Mouse (Mus musculus) spleen, postnatal 36 days (tissue): ENCODE measurements around the gene Tbc1d10a.

ENCODE experiments used
- DNase-seq, 2 experiments: peaks; one replicate each; pipeline ENCODE4 v3.0.0; 2022; ENCODE audit warnings: low spot score in 2 of 2, mixed read lengths in 1 of 2

The Tbc1d10a gene

GRCm38 (mm10) chr11:4216248-4217000 lies 29.8 kb downstream of the Tbc1d10a start:
- no peak for DNase-seq

DNA sequence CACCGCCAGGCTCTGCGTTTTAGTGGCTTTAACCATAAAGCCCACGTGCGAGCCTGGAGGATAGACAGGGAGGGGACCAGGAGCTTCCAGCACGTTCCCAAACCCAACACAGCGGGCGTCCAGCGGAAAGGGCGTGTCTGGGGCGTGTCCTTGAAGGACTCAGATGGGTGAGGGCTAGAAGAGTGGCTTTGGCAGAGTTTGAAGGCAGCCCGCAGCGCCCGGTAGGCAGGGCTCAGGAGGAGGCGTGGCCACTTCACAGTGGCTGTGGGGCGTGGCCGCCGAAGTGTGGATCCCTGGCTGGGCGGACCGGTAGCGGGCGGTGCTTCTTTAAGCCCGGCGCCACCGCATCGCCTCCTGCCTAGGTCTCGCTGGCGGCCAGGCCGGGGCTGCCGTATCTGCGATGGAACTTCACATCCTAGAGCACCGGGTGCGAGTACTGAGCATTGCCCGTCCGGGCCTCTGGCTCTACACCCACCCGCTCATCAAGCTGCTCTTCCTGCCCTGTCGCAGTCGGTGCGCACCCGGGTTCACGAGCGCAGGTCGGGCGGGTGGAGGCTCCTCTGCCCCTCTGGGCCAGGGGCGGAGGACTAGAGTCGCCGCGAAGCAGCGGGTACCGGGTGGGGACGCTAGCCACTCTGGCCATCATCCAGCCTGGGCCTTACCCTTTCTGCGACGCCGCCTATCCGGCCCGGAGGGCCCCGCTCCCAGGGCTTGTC lies 31.5 kb downstream of the Tbc1d10a start, which contains the start of gene Castor1:
Castor1 (plus strand) TSS at position 312 of the 716 bp plus-strand sequence.
- DNase-seq = peak; percentile 92

- no peak for DNase-seq
These were observed 32.0 kb downstream of the Tbc1d10a start for GRCm38 (mm10) chr11:4218637-4219036.

- DNase-seq = peak; percentile 61 to 67
These were observed 32.7 kb downstream of the Tbc1d10a start for GRCm38 (mm10) chr11:4219317-4219751.

DNA sequence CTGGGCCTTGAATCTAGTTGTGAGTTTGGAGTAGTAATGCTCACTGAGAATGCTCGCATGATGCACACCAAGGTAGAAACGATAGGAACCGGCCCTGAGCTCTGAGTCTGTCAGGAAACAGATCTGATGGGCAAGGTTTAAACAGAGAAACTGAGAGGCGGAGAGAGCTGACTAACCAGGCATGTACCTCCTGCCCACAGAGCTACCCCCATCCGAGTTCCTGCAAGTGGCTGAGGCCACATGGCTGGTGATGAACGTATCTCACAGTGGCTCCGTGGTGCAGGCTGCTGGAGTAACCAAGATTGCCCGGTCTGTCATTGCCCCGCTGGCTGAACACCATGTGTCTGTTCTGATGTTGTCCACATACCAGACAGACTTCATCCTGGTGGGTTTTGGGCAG lies 33.3 kb downstream of the Tbc1d10a start:
- no peak for DNase-seq

DNA sequence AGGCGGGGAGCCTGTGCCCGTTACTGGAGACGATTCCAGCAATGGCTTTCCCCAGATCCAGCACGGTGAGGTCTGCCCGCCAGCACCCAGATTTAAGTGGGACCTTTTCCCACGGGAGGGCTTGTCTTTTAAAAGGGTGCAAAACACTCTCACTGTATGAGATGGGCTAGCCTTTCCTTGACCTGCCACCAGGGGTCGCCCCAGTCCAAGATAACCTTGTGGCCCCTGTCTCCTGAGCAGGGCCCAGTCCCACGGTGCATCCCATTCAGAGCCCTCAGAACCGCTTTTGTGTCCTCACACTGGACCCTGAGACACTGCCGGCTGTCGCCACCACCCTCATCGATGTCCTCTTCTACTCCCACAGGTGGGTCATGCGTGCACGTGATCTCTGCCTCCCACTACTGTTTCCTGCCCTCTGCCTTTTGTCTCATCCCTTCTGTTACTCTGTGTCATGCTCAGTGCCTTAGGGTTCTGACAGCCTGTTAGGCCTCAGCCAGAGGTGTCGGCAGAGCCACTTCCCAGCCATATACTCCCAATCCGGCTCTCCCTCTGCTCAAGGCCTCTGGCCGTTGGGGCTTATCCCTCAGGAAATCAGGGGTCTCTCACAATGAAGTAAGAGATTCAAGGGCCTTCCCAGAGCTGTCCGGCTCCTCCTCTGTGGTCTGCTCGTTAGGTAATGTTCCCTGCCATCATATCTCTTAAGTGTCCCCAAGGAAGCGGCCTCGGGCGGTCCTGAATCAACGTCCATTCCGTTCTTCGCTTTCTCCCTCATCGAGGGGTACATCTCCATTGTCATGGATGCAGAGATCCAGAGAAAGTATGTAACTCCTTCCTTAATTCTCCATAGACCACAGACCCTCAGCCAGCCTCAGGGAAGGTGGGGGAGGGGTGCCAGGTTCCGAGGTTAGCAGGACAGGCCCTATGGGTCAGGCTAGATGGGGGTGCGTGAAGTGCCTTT lies 34.1 kb downstream of the Tbc1d10a start:
- DNase-seq = peak; percentile 75 to 85

DNA sequence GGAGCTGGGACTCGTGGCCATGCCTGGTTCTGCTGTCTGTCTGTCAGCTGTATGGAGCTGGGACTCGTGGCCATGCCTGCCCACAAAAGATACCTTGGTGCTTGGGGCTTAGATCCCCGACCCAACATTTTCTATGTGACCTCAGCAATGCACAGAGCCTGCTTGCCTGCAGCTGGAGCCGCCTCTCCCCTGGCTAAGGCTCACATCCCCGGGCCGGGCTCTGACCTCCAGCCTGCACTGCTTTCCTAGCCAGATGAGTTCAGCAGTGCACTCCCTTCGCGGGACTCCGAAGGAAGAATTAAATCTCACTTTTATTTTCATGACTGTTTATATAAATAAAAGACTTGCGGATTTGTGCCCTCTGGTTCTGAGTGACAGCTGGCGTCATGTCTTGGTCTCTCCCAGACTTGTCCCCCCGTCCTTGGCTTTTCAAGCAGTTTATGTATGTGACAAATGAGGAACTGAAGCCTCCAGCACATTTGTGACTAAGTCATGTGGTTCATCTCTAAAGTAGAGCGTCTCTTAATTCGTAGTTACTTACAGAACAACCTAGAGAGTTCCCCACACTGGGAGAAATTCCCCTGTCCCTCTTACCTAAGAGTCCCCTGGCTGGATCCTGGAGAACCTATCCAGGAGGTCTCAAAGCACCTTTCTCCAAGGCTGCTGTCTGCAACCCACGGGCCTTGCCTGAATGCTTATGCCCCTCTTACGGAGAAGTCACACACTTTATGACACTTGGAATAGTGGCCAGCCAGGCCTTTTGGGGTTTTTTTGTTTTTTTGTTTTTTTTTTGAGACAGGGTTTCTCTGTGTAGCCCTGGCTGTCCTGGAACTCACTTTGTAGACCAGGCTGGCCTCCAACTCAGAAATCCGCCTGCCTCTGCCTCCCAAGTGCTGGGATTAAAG lies 35.7 kb downstream of the Tbc1d10a start:
- DNase-seq = peak in 1 of 2 experiments; percentile 42

DNA sequence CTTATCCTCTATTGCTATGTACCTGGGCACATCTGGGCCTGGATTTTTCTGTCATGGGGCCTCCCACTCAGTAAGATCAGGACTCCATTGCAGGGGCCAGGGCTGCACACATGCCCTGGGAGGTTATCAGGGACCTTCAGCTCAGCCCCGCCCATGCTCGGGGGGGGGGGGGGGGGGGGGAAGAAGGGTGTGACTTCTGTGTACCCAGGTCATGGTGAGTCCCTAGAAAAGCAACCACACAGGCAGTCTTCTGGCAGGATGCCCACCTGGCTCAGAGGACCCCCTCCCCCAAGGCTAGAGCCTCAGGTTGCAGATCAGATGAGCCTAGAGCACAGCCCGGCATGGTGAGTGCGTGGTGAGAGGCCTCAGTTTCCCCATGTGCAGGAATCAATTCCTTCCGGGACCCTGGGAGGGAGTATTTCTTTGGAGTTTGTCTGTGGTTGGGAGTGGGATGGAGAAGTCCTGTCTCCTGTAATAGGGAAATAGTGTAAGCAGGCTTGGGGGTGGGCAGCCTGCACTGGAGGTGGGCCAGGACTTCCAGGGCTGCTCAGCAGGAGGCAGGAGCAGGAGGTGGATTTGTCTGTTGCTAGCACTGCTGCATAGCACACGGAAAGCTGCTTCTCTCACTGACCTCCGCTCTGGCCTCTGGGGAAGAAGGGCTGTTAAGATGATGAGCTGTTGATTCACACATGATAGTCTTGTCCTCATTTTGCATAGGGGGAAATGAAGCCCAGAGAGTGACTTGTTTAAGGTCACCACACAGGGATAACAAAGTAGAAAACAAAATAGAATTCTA lies 37.0 kb downstream of the Tbc1d10a start:
- peak in 1 of 2 experiments; percentile 42 for DNase-seq

GRCm38 (mm10) chr11:4224223-4224622 lies 37.6 kb downstream of the Tbc1d10a start:
- no peak for DNase-seq

- no peak for DNase-seq
These were observed 40.2 kb downstream of the Tbc1d10a start for GRCm38 (mm10) chr11:4226569-4227325.

DNA sequence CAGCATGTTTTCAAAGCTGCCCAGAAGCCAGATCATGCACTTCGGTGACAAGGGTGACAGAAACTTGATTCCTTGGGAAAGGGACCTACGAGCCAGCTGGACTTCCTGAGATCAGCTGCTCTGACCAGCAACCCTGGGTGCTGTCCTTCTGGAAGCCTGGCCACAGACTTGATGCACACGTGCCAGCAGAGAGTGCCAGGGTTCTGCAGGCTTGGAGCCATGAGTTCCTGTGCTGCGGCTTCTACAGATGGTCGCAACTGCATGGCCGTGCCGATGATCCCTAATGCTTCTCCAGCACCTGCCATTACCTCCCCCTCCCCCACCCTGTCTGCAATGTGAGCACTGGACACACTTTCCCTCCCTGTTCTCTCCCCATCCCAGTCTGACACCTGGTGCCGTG lies 41.9 kb downstream of the Tbc1d10a start:
- DNase-seq = no peak

GRCm38 (mm10) chr11:4229841-4230240 lies 43.3 kb downstream of the Tbc1d10a start:
- no peak for DNase-seq

DNA sequence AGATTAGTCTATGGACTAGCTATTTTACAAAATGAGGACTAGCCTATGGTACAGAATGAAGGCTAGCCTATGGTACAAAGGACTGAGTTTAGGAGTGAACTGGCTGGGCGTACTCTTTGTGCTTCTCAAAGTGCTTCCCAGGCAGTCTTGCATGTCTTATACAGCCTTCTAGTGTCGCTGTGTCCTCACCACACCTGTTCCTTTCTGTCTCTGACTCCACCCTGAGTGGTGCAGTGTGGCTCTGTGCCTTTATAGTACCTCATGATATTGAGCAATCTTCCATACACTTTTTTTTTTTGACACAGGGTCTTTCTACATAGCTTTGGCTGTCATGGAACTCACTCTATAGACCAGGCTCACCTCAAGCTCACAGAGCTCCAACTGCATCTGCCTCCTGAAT lies 44.8 kb downstream of the Tbc1d10a start:
- DNase-seq = no peak

DNA sequence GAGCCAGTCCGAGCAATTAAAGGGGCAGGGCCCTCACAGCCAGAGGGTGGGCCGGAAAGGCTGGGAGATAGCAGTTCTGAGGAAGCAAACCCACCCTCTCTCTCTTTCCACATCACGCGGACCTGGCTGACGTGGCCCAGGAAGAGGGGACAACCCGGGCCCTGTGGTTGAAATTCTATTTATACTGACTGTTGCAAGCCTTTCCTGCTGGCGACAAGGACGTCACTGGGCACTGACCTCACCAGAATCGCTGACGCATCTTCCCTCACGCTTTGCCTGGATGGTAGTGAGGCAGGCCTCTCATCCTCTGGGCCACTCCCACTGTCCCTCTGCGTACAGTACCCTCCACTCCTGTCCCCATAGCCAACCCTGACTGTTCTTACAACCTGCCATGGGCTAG lies 46.1 kb downstream of the Tbc1d10a start:
- no peak for DNase-seq

DNA sequence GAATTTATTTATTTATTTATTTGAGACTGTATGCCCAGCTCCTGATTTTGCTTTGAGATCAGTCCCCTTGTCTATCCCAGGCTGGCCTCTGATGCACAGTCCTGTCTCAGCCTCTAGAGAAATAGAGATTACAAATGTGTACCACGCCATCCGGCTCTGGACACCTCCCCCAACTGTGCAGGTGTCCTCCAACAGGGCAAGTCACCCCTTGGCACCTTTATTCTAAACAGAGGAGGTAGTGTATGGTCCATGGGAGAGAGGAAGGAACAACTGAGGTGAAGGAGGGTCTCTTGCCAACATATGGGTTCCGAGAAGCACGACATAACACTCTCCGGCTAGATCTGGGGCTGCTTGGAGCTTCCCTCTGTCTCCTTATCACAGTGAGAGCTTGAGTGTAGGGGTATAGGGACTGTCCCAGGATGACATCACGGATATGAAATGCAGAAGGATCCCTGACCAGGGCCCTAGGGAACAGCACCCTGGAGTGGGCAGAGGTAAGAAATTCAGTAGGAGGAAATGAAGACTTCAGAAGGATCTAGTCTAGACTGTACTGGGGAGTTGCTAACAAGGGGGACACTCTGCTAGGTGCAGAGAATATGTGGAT lies 48.6 kb downstream of the Tbc1d10a start:
- DNase-seq = no peak

- peak; percentile 66 to 74 for DNase-seq
These were observed 49.3 kb downstream of the Tbc1d10a start, which contains the start of gene Osm for GRCm38 (mm10) chr11:4235665-4236545. Gene Osm (plus strand): TSS chr11:4236420.

- peak in 1 of 2 experiments; percentile 38 for DNase-seq
These were observed 50.0 kb downstream of the Tbc1d10a start for GRCm38 (mm10) chr11:4236546-4237067.
